Mouse (Mus musculus): ENCODE measurements around the gene Xlr3b. TPM values are rescaled to one million over a fixed set of nuclear protein-coding genes. Genes with fewer than 3 reads are reported as not detected.
"Not testable (repeated sequence)": the region's sequence is repeated elsewhere in the genome, so short reads cannot be mapped to it uniquely, and the experiment has no call there.

Xlr3b gene
- 1 to 10 TPM in 1 of 2 experiments, under 1 TPM in 1; 0.33 to 4.2 TPM for total RNA-seq (2021)
- long read RNA-seq, experiment 1, partial matches to known transcripts: 0 of 6 reads
- long read RNA-seq, experiment 1, other reads (novel, unspliced or antisense): 6 of 6 reads
- long read RNA-seq, experiment 2, partial matches to known transcripts: 0 of 1 reads
- long read RNA-seq, experiment 2, other reads (novel, unspliced or antisense): 1 of 1 reads

GRCm38 (mm10) chrX:73191934-73192333 is at the start of gene Xlr3b:
TSS of gene Xlr3b (plus strand) at chrX:73192207.
- DNase-seq; intact Hi-C loops (cut with DNase I): not testable (repeated sequence)

GRCm38 (mm10) chrX:73143218-73143618 is 48.8 kb upstream of the Xlr3b start:
- intact Hi-C loops (cut with DNase I); DNase-seq: not testable (repeated sequence)

GRCm38 (mm10) chrX:73148496-73148895 is 43.5 kb upstream of the Xlr3b start, which contains the start of gene Xlr5b:
TSS of gene Xlr5b (plus strand) at chrX:73148796.
- DNase-seq; intact Hi-C loops (cut with DNase I): not testable (repeated sequence)

- intact Hi-C loops (cut with DNase I); DNase-seq: not testable (repeated sequence)
Measured at GRCm38 (mm10) chrX:73149350-73149749, 42.7 kb upstream of the Xlr3b start, which contains the start of gene DXBay18. TSS of gene DXBay18 (minus strand) at chrX:73149450.

GRCm38 (mm10) chrX:73176889-73177288 is 15.1 kb upstream of the Xlr3b start, which contains the start of gene Spin2d:
TSS of gene Spin2d (minus strand) at chrX:73176989.
- DNase-seq; intact Hi-C loops (cut with DNase I): not testable (repeated sequence)

GRCm38 (mm10) chrX:73213819-73214564 is 22.0 kb downstream of the Xlr3b start, which contains the start of gene Xlr4b:
TSS of gene Xlr4b (plus strand) at chrX:73214333.
- intact Hi-C loops (cut with DNase I); DNase-seq: not testable (repeated sequence)

- intact Hi-C loops (cut with DNase I): no loop called here
- DNase-seq: no peak
Measured at GRCm38 (mm10) chrX:73225365-73225764, 33.4 kb downstream of the Xlr3b start.

- peak; percentile 64 to 65 for DNase-seq
- intact Hi-C loops (cut with DNase I): no loop called here
Measured at GRCm38 (mm10) chrX:73227914-73228605, 36.1 kb downstream of the Xlr3b start, which contains the start of gene F8a. TSS of gene F8a (plus strand) at chrX:73228291.

GRCm38 (mm10) chrX:73228606-73229214 is 36.7 kb downstream of the Xlr3b start:
- DNase-seq: peak; percentile 4 to 37
- intact Hi-C loops (cut with DNase I): no loop called here

- no peak for DNase-seq
- intact Hi-C loops (cut with DNase I): no loop called here
Measured at GRCm38 (mm10) chrX:73229288-73229687, 37.3 kb downstream of the Xlr3b start.

- DNase-seq; intact Hi-C loops (cut with DNase I): not testable (repeated sequence)
Measured at GRCm38 (mm10) chrX:73242821-73243325, 50.9 kb downstream of the Xlr3b start, which contains the start of gene Xlr4c. TSS of gene Xlr4c (minus strand) at chrX:73243130.

Other genes starting within 250 kb of the Xlr3b start
- gene Zfp185, start 204.9 kb upstream of the Xlr3b start, total RNA-seq (2021): 1 to 10 TPM; 1.4 to 1.9 TPM
- under 1 TPM in 1 of 2 experiments, not detected in 1; 0.10 TPM for gene Pnma5, start 155.1 kb upstream of the Xlr3b start, total RNA-seq (2021)
- gene Pnma3, start 127.4 kb upstream of the Xlr3b start, total RNA-seq (2021): not detected
- gene Xlr4a, start 109.7 kb upstream of the Xlr3b start, total RNA-seq (2021): not detected
- under 1 TPM in 1 of 2 experiments, not detected in 1; 0.76 TPM for gene Xlr3a, start 95.1 kb upstream of the Xlr3b start, total RNA-seq (2021)
- gene Gm14685, start 75.2 kb upstream of the Xlr3b start, total RNA-seq (2021): not detected
- not detected for gene Xlr5b, start 43.4 kb upstream of the Xlr3b start, total RNA-seq (2021)
- not detected for gene DXBay18, start 42.8 kb upstream of the Xlr3b start, total RNA-seq (2021)
- not detected for gene Spin2d, start 15.2 kb upstream of the Xlr3b start, total RNA-seq (2021)
- gene Xlr4b, start 22.1 kb downstream of the Xlr3b start, total RNA-seq (2021): under 1 TPM in 1 of 2 experiments, not detected in 1; 0.26 TPM
- gene F8a, start 36.1 kb downstream of the Xlr3b start, total RNA-seq (2021): 1 to 10 TPM; 4.9 to 6.6 TPM
- gene Xlr4c, start 50.9 kb downstream of the Xlr3b start, total RNA-seq (2021): under 1 TPM in 1 of 2 experiments, not detected in 1; 0.17 TPM
- not detected for gene Xlr3c, start 73.2 kb downstream of the Xlr3b start, total RNA-seq (2021)
- not detected for gene Xlr5a, start 100.8 kb downstream of the Xlr3b start, total RNA-seq (2021)
- not detected for gene Xlr5c, start 100.8 kb downstream of the Xlr3b start, total RNA-seq (2021)
- gene Gm45015, start 144.6 kb downstream of the Xlr3b start, total RNA-seq (2021): not detected
- 1 to 10 TPM; 4.4 to 5.6 TPM for gene Zfp275, start 150.4 kb downstream of the Xlr3b start, total RNA-seq (2021)
- gene Gm18336, start 206.5 kb downstream of the Xlr3b start, total RNA-seq (2021): not detected
- gene Zfp92, start 218.9 kb downstream of the Xlr3b start, total RNA-seq (2021): under 1 TPM in 1 of 2 experiments, not detected in 1; 0.15 TPM
- gene Trex2, start 243.1 kb downstream of the Xlr3b start, total RNA-seq (2021): not detected

Measured in gastrocnemius, postnatal 36 days (tissue).